Mouse (Mus musculus): ENCODE data around the gene Ces1g. TPM values are rescaled to one million over a fixed set of nuclear protein-coding genes. Genes with fewer than 3 reads are reported as not detected.

The Ces1g gene
- total RNA-seq (2021) = not detected
- long read RNA-seq, experiment 1 = 0 reads
- long read RNA-seq, experiment 2 = 0 reads

DNA sequence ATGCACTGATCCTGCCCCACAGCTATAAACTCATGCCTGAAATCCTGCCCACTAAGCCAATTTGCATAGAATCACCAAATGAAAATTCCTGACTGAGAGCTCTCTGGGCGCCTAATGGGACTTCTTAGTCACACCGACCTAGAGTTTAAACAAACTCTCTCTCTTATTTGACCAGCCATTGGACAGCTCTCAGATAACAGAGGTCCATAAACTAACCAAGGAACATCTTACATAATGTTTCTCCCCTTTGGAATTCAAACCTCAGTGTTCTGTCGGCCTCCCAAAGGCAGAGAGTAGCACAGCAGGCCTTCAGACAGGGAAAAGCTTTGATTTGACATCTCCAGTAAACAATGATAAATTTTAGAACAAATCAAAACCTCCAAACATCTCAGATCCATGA is at the start of gene Ces1g:
Gene Ces1g (minus strand): TSS at position 102 of the 400 bp plus-strand sequence.
- DNase-seq = no peak

DNA sequence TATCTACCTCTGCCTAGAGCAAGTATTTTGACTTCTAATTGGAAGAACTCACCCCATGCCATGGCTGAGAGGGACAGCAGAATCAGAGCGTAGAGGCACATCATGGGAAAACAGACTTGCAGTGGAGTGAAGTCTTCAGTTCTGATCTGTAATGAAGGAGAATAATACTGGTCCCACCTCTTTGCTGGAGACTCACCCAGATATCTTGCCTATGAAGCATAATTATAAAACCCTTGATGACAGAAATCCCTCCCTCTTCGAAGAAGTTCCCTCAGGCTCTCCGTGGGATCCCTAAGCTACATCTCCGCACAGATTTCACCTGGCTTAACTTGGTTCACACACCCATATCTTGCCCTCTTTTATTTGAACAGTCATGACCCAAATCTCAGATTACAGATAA is 42.5 kb upstream of the Ces1g start, which contains the start of gene Ces1h:
Gene Ces1h (minus strand): TSS at position 101 of the 400 bp plus-strand sequence.
- DNase-seq = no peak

DNA sequence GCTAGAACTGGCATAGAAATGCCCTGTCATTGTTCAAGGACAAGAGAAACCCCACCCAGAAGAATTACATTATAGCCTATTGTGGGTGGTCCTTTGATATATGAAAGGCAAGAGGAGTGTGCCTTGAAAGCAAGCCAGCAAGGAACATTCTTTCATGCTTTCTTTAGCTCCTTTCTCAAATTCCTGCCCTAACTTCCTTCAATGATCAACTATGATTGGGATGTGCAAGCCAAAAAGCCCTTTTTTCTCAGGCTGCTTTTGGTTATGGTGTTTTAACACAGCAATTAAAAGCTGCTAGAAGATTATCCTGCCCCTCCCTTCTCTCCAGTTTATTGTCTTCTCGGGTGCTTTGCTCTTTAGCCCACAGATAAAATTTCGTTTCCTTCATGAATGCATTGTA is 32.4 kb upstream of the Ces1g start:
- DNase-seq = no peak

DNA sequence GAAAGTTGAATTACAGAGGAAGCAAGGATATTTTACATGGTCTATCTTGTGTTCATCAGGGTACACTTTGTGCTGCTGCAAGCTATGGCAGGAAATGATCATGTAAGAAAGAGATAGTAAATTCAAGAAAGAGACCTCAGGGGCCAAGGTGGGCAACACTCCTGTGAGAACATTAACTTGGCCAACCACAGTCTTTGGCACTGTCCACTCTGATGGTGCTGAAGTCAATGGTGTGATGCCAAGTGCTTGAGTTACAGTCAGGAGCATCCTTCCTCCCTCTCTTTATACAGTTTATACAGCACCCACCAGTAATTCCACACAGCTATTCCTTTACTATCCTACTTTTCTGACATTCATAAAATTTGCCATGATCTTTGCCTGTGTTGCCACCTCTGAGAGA is 23.0 kb upstream of the Ces1g start:
- no peak for DNase-seq

DNA sequence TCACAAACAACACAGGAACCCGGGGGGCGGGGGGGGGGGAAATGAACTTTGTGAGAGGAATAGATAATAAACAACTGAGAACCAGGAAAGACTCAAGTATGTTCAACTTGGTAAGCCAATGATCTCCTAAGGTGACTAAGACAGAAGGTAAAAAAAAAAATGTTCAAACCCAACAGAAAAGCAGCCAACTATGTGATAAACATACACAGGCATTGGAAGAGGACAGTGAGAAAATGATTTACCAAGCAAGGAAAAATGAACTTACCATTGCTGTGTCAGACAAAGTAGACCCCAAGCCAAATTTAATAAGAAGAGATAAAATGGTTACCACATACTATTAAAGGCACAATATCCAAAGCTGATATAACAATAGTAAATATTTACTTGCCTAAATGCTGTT is 2.4 kb upstream of the Ces1g start:
- DNase-seq = no peak

DNA sequence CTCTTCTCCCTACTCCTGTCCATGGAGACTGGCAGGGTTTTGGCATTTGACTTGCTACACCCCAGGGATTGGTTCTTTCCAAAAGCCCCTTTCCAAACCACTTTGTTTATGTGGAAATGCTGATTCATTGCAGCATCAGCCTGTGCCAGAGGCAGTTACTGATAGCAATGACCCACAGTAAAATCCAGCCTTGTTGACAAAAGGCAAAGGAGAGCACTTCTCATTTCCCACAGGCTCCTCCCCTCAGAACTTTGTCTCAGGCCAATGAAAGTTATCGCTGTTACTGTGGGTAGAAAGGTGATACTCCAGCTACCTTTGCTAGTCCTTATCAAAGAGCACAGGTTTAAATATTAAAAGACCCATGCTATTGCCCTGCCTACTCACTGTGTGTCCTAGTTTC is 4.4 kb downstream of the Ces1g start:
- DNase-seq = no peak

DNA sequence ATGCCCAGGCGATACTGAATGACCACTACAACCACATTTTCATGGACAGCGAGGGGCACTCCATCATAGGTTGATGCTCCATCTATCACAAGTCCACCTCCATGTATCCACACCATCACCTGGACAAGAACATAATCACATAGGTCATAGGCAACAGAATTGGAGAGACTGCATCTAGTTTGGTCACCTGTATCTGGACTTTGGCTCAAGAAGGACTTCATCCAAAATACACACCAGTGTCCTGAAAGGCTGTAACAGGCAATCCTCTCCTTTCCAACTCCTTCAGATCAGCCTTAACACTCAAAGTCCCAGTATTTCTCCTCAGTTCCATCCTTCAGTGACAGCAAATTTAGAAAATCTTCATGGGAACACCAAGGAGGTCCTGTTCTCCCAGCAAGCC is 6.0 kb downstream of the Ces1g start:
- DNase-seq = no peak

DNA sequence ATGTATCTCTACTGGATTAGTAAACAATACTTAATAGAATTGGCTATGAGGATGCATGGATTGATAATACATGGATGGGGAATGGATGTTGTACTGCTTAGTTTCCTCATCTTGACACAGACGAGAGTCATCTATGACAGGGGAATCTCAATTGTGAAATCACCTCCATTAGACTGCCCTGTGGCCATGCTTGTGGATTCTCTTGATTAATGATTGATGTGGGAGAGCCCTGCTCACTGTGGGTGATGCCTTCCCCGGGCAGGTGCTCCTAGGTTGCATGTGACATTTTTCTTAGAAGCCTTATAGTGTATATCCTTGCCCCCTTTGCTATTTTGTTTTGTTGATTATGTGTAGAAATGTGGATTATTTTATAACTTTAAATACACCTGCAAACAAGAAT is 12.0 kb downstream of the Ces1g start:
- DNase-seq = no peak

DNA sequence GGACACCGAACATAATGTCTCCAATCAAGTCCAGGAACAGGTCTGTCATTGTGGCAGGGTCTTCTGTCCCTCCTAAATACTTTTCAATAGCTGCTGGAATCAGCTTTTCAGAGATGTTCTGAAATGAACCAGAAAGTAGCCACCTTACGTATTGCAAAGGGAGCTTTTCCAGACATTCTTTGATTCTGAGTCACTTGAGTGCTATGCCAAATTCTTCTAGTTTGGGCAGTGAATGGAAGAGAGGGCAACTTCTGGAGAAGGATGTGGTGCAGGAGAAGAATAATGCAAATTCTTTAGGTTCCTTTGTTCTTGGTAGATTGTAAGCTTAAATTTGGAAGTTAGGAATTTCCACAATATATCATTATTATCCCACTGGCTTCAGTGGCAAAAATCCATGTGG is 20.1 kb downstream of the Ces1g start:
- DNase-seq = no peak

DNA sequence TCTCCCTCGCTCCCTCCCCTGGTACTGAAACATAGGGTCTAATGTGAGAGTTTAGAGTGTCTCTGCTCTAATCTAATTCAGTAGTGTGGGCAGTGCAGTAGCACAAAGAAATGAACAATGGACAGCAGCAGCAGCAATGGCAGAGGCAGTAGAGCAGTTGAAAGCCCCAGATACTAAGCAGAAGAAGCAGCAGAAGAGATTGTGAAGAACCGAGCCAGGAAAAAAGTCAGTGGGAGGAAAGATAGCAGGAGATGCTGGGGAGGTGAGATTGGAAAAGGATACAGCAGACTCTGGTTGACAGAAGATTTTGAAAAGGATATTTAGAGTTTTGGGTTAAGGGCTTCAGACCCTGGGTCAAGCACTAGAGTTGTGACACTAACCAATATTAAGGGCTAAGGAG is 21.6 kb downstream of the Ces1g start:
- no peak for DNase-seq

DNA sequence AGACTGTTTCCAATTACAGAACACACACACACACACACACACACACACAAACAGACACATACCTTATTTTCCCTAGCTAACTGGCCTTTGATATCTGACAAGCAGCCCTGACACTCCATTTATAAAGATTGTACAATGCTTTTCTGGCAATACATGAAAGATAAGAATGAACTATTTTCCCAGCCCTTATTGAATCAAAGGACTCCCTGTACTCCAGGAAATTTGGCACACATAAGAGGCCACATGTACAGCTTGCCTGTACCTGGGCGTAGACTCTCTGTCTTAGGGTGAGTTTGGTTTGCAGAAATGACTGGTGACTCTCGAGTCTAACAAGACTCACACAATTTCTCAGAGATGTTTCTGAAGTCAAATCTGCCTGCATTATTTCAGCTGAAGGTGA is 53.2 kb downstream of the Ces1g start:
- DNase-seq = no peak

DNA sequence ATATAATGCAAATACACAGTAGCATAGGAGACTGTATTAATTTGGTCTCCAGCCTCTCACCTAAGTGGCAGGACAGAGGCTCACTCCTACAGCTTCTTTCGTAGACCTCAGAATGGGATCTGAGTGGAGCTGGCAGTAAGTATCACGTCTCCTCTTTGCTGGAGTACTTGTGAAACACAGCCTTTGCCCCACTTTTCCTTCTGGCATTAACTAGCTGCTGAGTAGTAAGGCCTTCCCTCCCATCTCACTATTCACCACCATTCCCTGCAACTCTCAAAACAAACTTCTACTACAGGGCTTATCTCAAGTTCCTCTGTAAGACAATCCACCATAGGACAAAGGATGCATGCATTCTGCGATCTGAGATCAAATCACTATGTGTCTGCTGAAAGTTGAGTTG is 54.8 kb downstream of the Ces1g start:
- no peak for DNase-seq

DNA sequence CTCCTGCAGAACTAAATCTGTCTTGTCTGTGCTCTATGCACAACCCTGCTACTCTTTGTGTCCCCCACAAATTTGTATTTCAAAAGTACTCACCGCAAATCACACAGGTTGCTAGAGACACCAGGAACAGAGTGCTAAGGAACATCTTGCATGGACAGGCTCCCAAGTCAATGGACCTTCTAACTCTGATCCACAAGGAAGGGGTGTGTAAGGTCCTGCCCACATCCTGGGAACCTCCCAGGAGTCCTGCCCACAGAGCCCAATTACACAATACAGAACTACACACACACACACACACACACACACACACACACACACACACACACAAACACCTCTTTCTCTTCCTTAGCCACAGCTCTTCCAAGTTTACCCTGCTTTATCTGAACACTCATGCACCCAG is 57.6 kb downstream of the Ces1g start, which contains the start of gene Ces1f:
Gene Ces1f (minus strand): TSS at position 192 of the 400 bp plus-strand sequence.
- no peak for DNase-seq

DNA sequence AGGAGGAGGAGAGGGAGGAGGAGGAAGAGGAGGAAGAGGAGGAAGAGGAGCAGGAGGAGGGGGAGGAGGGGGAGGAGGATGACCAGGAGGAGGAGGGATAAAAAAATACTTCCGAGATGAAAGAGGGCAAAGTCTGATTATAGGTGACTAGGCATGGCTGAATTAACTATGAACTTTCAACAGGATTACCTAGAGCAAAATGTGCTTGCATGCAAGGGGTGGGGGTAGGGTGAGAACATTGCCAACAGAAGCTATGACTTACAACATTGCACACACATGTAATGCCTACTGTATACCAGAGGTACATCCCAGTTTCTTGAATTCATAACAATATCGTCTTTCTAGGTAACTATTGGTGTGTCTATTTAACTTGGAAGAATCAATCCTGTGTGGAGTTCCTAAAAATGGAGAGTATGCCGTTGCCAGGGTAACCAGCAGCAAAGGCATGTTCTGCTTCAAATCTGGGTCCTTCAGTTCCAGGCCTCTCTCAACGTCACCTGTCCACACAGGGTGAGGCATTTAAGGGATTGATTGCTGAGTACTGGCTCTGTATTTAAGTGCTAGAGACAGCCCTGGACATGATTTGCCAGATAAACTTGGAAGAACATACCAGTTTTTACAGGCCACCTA is 58.8 kb downstream of the Ces1g start:
- no peak for DNase-seq

DNA sequence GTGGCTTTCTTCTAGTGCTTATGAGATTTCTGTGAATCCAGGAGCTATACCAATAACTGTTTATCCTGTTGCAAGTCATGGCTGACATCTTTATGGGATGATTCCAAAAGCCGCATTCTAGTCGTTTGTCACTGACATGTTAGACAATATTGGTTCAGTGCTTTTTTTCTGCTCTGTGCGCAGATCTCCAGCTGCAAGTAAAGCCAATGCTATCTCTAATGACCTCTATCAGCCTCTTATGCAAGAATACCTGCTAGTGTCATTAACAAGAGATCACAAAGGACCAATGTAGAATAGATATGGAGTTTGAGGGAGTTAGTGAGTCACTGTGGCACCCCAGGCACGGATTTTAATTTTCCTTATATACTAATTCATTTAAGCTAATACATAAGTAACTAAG is 62.5 kb downstream of the Ces1g start:
- DNase-seq = no peak

DNA sequence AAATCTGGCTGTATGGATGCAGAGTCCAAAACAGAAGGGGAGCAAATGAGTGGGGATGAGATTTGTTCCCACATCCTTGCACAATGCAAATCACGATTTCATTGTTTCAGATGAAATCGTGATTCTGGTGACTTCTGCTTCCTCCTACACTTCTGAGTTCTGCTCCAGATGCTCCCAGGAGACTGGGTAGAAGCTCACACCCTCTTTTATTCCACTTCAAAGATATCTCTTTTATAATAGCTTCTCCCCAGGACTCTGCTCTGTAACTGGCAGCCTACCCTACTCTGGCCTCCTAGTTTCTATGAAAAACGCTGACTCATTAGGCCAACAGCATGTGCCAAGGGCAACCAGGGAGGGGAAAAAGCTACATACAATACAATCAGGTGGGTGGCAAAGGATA is 63.8 kb downstream of the Ces1g start:
- DNase-seq = no peak

DNA sequence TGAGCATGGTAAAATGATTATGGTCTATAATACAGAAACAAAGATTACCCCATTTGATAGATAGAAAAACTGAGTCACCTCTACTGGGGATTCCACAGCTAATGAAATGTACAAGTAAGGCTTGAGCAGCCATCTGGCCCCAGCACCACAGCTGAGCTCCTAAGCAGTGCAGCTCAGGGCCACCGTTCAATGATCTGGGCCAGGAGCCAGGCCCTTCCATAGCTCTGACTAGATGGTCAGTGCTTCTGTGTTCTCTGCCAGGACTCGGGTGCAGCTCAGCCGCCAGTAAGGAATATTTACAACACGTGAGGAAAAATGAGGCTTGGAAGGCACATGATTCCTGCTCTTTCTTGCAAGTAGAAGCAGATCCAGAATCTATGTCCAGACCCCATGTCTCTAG is 64.4 kb downstream of the Ces1g start:
- DNase-seq = no peak

DNA sequence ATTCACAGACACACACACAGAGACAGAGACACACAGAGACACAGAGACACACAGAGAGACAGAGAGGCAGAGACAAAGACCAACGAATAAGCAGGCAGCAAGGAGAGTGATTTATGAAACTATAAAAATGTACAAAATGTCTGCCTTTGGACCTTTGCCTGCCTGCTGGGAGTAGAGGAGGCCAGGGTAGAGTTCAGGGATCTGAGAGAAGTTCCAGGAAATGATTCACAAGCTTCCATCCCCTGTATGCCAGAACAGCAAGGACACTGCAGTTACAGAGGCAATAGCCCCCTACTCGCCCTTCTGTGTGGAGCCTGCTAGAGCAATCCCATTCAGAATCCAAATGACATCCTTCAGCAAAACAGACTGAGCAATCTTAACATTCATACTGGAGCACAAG is 75.7 kb downstream of the Ces1g start:
- no peak for DNase-seq

DNA sequence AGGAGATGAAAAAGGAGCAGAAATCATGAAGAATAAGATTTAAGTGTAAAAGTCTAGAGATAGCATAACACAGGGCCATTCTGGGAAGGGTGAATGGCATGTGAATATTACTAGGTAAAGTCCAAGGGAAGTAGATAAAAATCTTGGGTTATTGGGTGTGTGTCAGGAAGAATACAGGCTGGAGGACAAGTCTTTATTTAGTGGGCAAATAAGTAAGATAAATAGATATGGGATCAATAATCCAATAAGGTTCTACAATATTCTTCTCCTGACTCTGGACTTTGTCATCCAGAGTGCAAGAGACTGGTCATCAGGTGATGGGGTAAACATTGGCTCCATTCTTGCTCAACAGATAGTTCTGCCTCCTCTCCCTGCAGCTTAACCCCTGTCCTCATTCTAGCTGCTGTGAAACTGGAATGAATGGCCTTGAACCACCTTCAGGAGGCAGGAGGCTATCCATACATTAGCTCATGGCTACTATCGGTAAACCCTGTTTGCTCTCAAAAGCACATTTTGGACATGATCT is 84.6 kb downstream of the Ces1g start:
- no peak for DNase-seq

Other genes starting within 250 kb of the Ces1g start
- gene Ces1c, start 206.0 kb downstream of the Ces1g start, total RNA-seq (2021) = under 1 TPM in 1 of 2 experiments, not detected in 1; 0.47 TPM
- 1 to 10 TPM; 3.5 to 4.2 TPM for gene Ces1d, start 139.5 kb downstream of the Ces1g start, total RNA-seq (2021)
- gene Ces1e, start 107.7 kb downstream of the Ces1g start, total RNA-seq (2021) = under 1 TPM in 1 of 2 experiments, not detected in 1; 0.25 TPM
- gene Ces1f, start 57.6 kb downstream of the Ces1g start, total RNA-seq (2021) = not detected
- gene Ces1h, start 42.4 kb upstream of the Ces1g start, total RNA-seq (2021) = not detected
- under 1 TPM; 0.68 to 0.70 TPM for gene Ces5a, start 198.5 kb upstream of the Ces1g start, total RNA-seq (2021)

Data from gastrocnemius, postnatal 10 days (tissue).